Mouse (Mus musculus) cerebellum, adult 11 months (tissue): ENCODE data around the gene Kcnq5.
A peak's percentile ranks its signal among the peaks of the same experiment; 100 is the strongest.

Experiments used
- DNase-seq: peaks from one replicate; pipeline ENCODE4 v3.0.0; 2022

Gene Kcnq5

DNA sequence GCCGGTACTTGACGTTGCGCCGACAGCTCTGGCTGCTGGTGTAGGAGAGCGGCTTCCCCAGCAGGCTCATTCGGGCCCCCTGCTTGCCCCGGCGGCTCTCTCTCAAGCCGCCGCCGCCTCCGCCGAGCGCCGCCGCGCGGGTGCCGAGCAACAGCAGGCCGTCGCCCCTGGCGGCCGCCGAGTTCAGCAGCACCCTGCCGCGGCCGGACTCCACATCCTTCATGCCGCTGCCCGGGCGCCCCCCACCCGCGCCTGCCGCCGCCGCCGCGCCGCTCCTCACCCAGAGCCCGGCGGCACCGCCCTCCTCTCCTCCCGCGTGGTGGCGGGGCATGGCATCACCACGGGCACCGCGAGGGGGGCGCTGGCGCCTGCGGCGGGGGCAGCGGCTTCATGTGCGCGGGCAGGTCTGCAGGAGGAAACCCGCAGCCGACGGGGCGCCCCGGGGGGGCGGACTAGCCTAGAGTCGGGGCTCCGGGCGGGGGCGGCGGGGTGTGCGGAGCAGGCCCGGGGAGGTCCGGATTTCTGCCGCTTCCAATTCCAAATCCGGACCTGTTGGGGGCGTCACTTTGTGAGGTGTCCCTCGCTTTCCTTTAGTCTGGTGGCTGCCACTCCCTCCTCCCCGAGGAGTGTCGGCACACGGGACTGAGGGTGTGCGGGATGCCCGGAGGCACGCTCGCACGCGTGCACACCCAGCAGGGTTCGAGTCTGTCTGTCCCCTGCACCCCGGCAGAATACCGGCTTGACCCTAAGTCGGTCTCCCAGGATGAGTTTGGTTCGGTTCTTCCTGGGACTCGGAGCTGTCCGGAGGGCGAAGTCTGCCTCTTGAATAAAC is at the start of gene Kcnq5:
Gene Kcnq5 (minus strand): TSS at position 692 of the 832 bp plus-strand sequence.
- DNase-seq: peak; percentile 6

DNA sequence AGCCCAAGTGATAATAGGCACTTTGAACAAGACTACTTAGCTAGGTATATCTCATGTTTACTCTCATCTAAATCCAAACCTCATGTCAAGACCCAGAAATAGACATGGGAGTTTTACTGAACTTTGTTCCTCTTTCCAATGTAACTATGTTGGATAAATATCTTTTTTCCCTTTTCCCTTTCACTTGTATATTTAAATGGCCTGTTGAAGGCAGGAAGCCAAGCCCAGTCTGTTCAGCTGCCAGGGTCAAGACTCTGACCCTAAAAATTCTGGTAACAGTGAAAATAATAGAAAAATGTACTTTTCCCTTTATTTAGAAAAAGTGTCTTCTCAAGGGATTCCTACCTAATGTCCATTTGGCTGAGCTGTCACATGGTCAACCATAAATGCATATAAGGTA is 18.0 kb upstream of the Kcnq5 start:
- no peak for DNase-seq

DNA sequence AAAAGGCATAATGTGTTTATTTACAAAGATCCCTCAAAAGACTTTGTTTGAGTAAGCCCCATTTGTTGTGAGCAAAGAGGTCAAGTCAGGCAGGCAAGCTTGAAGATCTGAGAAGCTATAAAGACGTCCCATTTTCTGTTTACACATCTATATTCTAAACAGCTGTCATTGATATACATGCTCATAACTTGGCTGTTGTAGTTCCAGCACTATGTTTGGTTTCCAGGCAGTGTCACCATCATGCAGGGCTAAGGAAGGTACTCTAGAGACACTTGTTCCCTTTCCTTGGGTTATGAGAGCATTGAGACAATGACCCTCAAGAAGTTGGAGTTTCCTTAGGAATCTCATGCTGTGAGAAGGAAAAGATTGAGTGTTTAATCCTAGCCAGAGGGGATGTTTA is 17.6 kb upstream of the Kcnq5 start:
- no peak for DNase-seq

GRCm38 (mm10) chr1:21974040-21974439 is 12.3 kb upstream of the Kcnq5 start:
- no peak for DNase-seq

DNA sequence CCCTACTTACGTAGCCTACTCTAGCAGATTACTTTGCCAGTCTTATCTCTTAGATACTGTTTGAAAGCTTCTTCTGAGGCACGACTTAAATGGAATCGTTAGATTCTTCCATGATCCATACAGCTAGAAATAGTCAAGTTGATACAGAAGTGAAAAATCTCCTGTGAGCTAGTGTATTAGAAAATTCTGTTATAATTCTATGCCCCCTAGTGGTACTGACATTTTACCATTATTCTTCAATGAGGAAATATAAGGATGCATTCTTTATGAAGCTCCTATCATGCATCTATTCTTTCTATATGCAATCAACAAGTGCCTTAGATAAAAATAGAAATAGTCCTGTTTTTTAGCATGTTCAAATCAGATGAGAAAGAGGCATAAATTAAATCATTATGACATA is 5.4 kb upstream of the Kcnq5 start:
- no peak for DNase-seq

GRCm38 (mm10) chr1:21962896-21963864 is 1.4 kb upstream of the Kcnq5 start:
- DNase-seq: no peak

- DNase-seq: no peak
Observed at GRCm38 (mm10) chr1:21962083-21962471, 335 bp upstream of the Kcnq5 start.

GRCm38 (mm10) chr1:21960421-21961250 is 1.1 kb downstream of the Kcnq5 start:
- peak; percentile 0 for DNase-seq

DNA sequence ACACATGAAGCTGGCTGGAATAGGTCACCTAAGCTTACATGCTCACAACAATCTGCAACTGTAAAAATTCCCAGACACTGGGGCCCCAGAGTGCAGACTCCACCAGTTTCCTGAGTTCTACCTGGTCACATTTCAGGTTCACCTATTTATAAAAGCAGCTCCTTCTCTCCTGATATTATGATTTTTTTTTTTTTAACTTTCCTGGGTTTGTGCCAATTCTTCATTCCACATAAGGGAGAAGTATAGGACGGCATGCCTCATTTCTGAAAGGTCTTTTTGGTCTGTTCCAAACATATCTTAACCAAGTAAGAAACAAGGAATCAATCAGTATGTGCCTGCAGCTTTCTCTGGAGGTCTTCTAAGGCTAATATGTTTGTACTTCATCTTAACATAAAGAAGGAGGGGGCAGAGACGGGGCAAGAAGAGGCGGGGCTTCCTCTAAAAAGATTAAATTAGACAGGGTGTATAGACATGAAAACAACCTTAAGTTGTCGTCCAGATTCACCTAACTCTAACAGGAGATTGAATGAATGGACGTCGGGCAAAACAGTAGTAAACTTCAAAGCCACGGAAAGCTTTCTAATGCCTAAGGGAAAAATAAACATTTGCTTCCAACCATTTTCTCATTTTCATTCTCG is 2.0 kb downstream of the Kcnq5 start:
- no peak for DNase-seq

GRCm38 (mm10) chr1:21958013-21958412 is 3.7 kb downstream of the Kcnq5 start:
- DNase-seq: no peak

GRCm38 (mm10) chr1:21940831-21941230 is 20.9 kb downstream of the Kcnq5 start:
- no peak for DNase-seq

GRCm38 (mm10) chr1:21927182-21927581 is 34.6 kb downstream of the Kcnq5 start:
- no peak for DNase-seq

- no peak for DNase-seq
Observed at GRCm38 (mm10) chr1:21923293-21923642, 38.5 kb downstream of the Kcnq5 start.

DNA sequence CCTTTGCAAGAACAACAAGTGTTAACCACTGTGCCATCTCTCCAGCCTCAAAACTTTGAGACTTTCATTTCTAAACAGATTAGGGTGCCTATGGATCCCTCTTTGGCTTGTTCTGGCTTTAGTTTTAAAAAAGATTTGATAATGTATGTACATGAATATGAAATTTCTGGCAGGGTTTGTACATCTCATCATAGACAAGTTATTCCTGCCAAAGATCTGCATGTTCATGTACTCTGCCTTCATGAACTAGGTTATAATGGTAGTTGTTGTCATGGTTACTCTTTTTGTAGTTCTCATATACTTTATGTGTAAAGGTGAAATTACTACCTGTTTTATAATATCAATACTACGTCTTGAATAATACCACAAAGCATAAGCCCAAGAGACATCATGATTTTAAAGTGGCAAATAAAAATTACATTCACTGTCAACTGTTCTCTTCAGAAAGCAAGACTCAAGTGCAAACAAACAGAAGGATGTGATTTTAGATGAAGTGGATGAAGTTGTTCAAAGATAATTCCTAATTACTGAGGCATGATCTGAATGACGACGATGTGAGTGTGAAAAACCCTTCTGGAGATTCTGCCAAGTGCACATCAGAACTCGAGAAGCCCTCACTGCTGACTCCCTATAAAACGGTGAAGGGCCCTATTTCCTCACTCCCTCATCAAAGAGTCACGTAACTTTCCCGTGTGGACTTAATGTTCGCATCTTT is 39.0 kb downstream of the Kcnq5 start:
- DNase-seq: no peak

GRCm38 (mm10) chr1:21919276-21919675 is 42.5 kb downstream of the Kcnq5 start:
- DNase-seq: no peak

DNA sequence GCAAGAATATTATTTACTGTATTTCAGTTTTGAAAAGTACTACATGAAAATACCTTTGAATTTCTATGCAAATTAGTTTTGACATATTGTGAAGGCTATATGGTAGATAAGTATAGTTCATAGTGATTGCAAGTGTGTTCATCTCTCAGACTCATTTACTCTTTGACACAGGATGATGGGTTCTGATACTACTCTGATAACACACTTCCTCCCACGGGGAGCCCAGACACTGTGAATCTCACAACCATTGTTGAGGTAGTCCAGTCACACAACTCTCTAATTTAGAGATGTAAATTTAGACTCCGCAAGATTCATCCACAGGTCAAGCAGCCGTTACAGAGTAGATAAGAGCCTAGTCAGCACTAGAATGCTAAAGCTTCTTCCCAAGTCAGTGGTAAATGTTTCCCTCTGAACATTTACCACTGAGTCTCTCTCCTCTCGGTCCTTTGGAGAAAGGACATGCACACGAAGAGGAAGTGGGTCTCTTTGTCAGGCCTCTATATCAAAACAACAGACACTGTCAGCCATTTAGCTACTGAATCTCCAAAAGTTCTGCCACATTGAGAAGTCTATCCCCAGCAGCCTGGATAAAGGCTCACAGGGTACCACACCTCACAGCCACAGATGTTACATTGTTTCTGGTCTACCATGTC is 65.5 kb downstream of the Kcnq5 start:
- no peak for DNase-seq

GRCm38 (mm10) chr1:21883747-21884146 is 78.0 kb downstream of the Kcnq5 start:
- DNase-seq: no peak

- DNase-seq: no peak
Observed at GRCm38 (mm10) chr1:21870889-21871288, 90.9 kb downstream of the Kcnq5 start.

DNA sequence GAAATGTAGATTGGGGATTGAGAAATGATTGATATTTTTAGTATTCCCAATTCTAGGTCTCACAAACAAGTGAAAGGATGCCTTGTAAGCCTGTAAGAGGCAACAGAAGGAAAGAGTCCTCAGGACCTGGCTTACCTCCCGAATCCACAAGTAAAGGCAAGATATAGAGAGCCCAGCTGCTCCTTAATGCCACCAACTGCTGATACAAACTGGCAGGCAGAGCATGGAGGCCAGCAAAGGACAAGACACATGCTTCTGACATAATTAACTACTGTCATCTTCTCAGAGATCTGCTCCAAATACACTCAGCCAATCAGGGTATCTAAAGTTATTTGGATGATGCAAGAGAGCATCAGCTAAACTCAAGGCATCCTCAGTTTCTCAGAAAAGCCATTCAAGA is 93.3 kb downstream of the Kcnq5 start:
- DNase-seq: peak; percentile 1

DNA sequence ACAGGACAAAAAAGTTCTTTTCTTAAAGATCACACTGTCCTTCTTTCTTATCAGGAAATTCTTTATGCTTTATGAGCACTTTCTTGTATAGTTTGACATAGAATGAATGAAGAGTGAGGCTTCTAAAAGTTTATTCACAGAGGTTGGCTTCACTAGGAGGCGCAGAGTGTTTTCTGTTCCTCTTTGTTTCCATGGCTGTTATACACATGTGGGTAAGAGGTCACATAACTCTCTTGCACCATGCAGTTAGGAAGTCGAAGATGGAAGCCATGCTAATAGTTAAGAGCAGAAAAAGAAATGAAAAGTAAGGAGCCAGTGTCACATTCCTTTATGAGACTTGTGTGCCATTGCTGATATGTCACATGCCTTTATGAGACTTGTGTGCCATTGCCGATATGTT is 105.3 kb downstream of the Kcnq5 start:
- no peak for DNase-seq

DNA sequence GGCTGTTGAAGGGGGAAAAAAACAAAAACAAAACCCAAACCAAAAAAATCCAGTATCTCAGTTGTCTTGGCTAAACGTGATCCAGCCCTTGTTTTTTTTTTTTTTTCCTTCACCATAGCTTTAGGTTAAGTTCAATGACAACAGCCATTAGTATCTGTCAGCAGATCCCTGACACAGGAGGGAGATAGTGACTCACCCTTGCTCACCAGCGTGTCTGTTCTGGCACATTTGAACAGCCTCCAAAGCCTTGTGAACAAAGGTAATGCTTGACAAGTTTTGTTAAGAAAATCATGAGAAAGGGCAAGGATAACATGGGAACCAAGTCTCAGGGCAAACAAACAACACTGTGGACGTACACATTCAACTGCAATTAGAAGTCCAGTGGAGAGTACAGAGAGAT is 123.2 kb downstream of the Kcnq5 start:
- DNase-seq: no peak
